Mouse (Mus musculus) c-Kit-positive CD71-positive TER-119-positive erythroid progenitor cells, embryonic 14.5 days (primary cell): ENCODE results near the gene Pus7l.
"Not testable (repeated sequence)": the region's sequence is repeated elsewhere in the genome, so short reads cannot be mapped to it uniquely, and the experiment has no call there.

ENCODE experiments used
- DNase-seq: peaks from one replicate; pipeline ENCODE4 v3.0.0-alpha.2; 2013; ENCODE audit warnings: low spot score

The Pus7l gene

GRCm38 (mm10) chr15:94542567-94543408 lies 559 bp downstream of the Pus7l start:
- no peak for DNase-seq

GRCm38 (mm10) chr15:94539296-94539695 lies 4.1 kb downstream of the Pus7l start:
- no peak for DNase-seq

- no peak for DNase-seq
Observed at GRCm38 (mm10) chr15:94535521-94535920, 7.8 kb downstream of the Pus7l start.

GRCm38 (mm10) chr15:94532956-94533355 lies 10.4 kb downstream of the Pus7l start:
- DNase-seq, result no peak

GRCm38 (mm10) chr15:94532306-94532705 lies 11.0 kb downstream of the Pus7l start:
- no peak for DNase-seq

GRCm38 (mm10) chr15:94530519-94530918 lies 12.8 kb downstream of the Pus7l start:
- no peak for DNase-seq

- DNase-seq, result no peak
Observed at GRCm38 (mm10) chr15:94524956-94525355, 18.4 kb downstream of the Pus7l start.

GRCm38 (mm10) chr15:94523251-94523650 lies 20.1 kb downstream of the Pus7l start:
- no peak for DNase-seq

GRCm38 (mm10) chr15:94520959-94521358 lies 22.4 kb downstream of the Pus7l start:
- no peak for DNase-seq

- peak; percentile 60 for DNase-seq
Observed at GRCm38 (mm10) chr15:94520205-94520900, 23.0 kb downstream of the Pus7l start.

GRCm38 (mm10) chr15:94517913-94518491 lies 25.3 kb downstream of the Pus7l start:
- DNase-seq, result no peak

GRCm38 (mm10) chr15:94503451-94504215 lies 39.7 kb downstream of the Pus7l start:
- DNase-seq, result no peak

GRCm38 (mm10) chr15:94499260-94499659 lies 44.1 kb downstream of the Pus7l start:
- no peak for DNase-seq

- DNase-seq, result no peak
Observed at GRCm38 (mm10) chr15:94495936-94496335, 47.4 kb downstream of the Pus7l start.

- DNase-seq, result no peak
Observed at GRCm38 (mm10) chr15:94494445-94494844, 48.9 kb downstream of the Pus7l start.

GRCm38 (mm10) chr15:94489433-94489832 lies 53.9 kb downstream of the Pus7l start:
- no peak for DNase-seq

GRCm38 (mm10) chr15:94488028-94488427 lies 55.3 kb downstream of the Pus7l start:
- DNase-seq, result not testable (repeated sequence)

- DNase-seq, result no peak
Observed at GRCm38 (mm10) chr15:94482555-94482954, 60.8 kb downstream of the Pus7l start.

- DNase-seq, result no peak
Observed at GRCm38 (mm10) chr15:94480792-94481191, 62.6 kb downstream of the Pus7l start.

GRCm38 (mm10) chr15:94480248-94480647 lies 63.1 kb downstream of the Pus7l start:
- DNase-seq, result no peak

GRCm38 (mm10) chr15:94479513-94480136 lies 63.7 kb downstream of the Pus7l start:
- no peak for DNase-seq

GRCm38 (mm10) chr15:94478706-94479105 lies 64.6 kb downstream of the Pus7l start:
- DNase-seq, result no peak
